Mouse (Mus musculus): Measurements from ENCODE around the gene Krtap4-2. TPM values are rescaled to one million over a fixed set of nuclear protein-coding genes. Genes with fewer than 3 reads are reported as not detected.
"Not testable (repeated sequence)": the region's sequence is repeated elsewhere in the genome, so short reads cannot be mapped to it uniquely, and the experiment has no call there.

Gene Krtap4-2
- total RNA-seq, 2 experiments from 2014 or later, result not detected

DNA sequence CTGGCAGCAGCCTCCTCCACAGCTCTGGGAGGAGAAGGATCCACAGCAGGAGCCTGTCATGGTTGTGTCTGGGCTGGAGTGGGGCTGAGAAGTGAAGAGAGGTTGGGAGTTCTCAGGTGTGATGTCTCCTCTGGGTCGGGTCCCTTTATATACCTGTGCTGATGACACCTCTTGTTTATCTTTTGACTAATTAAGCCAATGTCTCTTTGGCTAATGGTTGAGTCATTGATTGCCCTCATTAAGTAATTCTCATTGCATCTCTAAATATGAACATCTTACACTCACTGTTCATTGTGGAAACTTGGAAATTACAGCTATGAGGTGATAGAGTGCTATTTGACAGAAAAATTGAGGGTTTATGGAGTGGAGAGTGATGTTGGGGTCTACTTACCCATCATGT lies 31.7 kb downstream of the Krtap4-2 start, which contains the start of gene Gm11938:
TSS of gene Gm11938 (minus strand) at position 101 of the 400 bp plus-strand sequence.
- DNase-seq (ENCODE audit: low spot score in 2 of 2); intact Hi-C loops (cut with DNase I): not testable (repeated sequence)

DNA sequence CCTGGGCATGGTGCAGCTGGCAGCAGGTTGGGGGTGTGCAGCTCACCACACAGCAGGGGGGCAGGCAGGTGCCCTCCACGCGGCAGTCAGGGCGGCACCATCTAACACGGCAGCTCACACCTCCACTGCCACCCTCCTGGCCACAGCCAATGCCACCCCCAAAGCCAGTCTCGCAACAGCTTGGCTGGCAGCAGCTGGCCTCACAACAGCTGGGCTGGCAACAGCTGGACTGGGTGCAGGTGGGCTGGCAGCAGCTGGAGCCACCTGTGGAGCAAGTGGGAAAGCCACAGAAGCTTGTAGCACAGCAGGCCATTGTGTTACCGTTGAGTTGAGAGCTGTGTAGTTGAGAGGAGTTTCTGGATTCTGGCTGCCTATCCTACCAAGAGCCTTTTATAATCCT lies 37.1 kb downstream of the Krtap4-2 start, which contains the start of gene Krtap9-3:
TSS of gene Krtap9-3 (minus strand) at position 364 of the 400 bp plus-strand sequence.
- DNase-seq (ENCODE audit: low spot score in 2 of 2); intact Hi-C loops (cut with DNase I): not testable (repeated sequence)

- intact Hi-C loops (cut with DNase I), result no loop called here
- DNase-seq (ENCODE audit: low spot score in 2 of 2), result no peak
These were observed 43.9 kb downstream of the Krtap4-2 start, which contains the start of gene Krtap1-3 for GRCm38 (mm10) chr11:99590981-99591380. Krtap1-3 (minus strand) TSS chr11:99591339.

DNA sequence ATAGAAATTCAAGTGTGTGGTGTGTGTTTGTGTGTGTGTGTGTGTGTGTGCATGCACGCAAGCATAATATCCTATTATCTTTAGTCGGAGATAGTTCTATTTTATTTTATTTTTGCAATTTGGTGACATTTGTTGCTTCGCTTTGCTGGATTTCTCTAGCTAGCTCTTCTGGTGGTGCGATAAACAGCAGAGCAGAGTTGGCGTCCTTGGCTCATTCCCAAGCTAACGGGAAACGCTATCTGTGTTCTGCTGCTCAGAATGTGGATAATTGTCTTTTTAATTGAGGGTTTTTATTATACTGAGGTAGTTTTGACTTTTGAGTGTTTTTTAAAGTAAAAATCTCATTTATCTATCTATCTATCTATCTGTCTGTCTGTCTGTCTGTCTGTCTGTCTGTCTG lies 49.8 kb downstream of the Krtap4-2 start:
- DNase-seq (ENCODE audit: low spot score in 2 of 2), result peak; percentile 9 to 38
- intact Hi-C loops (cut with DNase I), result no loop called here

Other genes starting within 250 kb of the Krtap4-2 start
- gene Krt10, start 245.7 kb downstream of the Krtap4-2 start, total RNA-seq (2021), result 10 to 100 TPM; 12.2 to 13.8 TPM
- gene Krt12, start 212.8 kb downstream of the Krtap4-2 start, total RNA-seq (2021), result 1 to 10 TPM; 8.5 to 9.7 TPM
- gene Krt20, start 196.9 kb downstream of the Krtap4-2 start, total RNA-seq (2021), result not detected
- gene Krt23, start 141.9 kb downstream of the Krtap4-2 start, total RNA-seq (2021), result not detected
- not detected for gene Krt39, start 113.7 kb downstream of the Krtap4-2 start, total RNA-seq (2021)
- gene Krt40, start 91.9 kb downstream of the Krtap4-2 start, total RNA-seq (2021), result not detected
- not detected for gene Krtap3-3, start 84.2 kb downstream of the Krtap4-2 start, total RNA-seq (2021)
- gene Krtap3-2, start 78.2 kb downstream of the Krtap4-2 start, total RNA-seq (2021), result not detected
- gene Gm11939, start 75.6 kb downstream of the Krtap4-2 start, total RNA-seq (2021), result not detected
- gene Krtap3-1, start 68.5 kb downstream of the Krtap4-2 start, total RNA-seq (2021), result not detected
- gene Krtap1-5, start 54.1 kb downstream of the Krtap4-2 start, total RNA-seq (2021), result not detected
- not detected for gene Krtap1-4, start 51.4 kb downstream of the Krtap4-2 start, total RNA-seq (2021)
- gene Krtap1-3, start 43.7 kb downstream of the Krtap4-2 start, total RNA-seq (2021), result not detected
- gene Krtap9-3, start 37.0 kb downstream of the Krtap4-2 start, total RNA-seq (2021), result not detected
- gene Gm11938, start 31.8 kb downstream of the Krtap4-2 start, total RNA-seq (2021), result not detected
- gene Gm11937, start 24.9 kb downstream of the Krtap4-2 start, total RNA-seq (2021), result not detected
- not detected for gene Krtap2-4, start 20.2 kb downstream of the Krtap4-2 start, total RNA-seq (2021)
- not detected for gene Gm11562, start 14.6 kb downstream of the Krtap4-2 start, total RNA-seq (2021)
- gene Krtap4-1, start 6.8 kb downstream of the Krtap4-2 start, total RNA-seq (2021), result not detected
- not detected for gene Krtap4-7, start 9.0 kb upstream of the Krtap4-2 start, total RNA-seq (2021)
- gene Gm11555, start 15.2 kb upstream of the Krtap4-2 start, total RNA-seq (2021), result not detected
- gene Gm11563, start 23.9 kb upstream of the Krtap4-2 start, total RNA-seq (2021), result not detected
- not detected for gene Krtap4-6, start 30.9 kb upstream of the Krtap4-2 start, total RNA-seq (2021)
- gene Gm14190, start 55.7 kb upstream of the Krtap4-2 start, total RNA-seq (2021), result not detected
- not detected for gene Gm14180, start 99.2 kb upstream of the Krtap4-2 start, total RNA-seq (2021)
- gene Gm11595, start 137.8 kb upstream of the Krtap4-2 start, total RNA-seq (2021), result not detected
- not detected for gene Krtap4-8, start 145.6 kb upstream of the Krtap4-2 start, total RNA-seq (2021)
- not detected for gene Krtap4-9, start 150.1 kb upstream of the Krtap4-2 start, total RNA-seq (2021)
- gene Gm11596, start 158.4 kb upstream of the Krtap4-2 start, total RNA-seq (2021), result not detected
- gene Gm11569, start 163.8 kb upstream of the Krtap4-2 start, total RNA-seq (2021), result not detected
- gene Gm11554, start 169.4 kb upstream of the Krtap4-2 start, total RNA-seq (2021), result not detected
- not detected for gene Krtap4-13, start 174.8 kb upstream of the Krtap4-2 start, total RNA-seq (2021)
- gene Gm11564, start 180.6 kb upstream of the Krtap4-2 start, total RNA-seq (2021), result not detected
- not detected for gene 2300003K06Rik, start 203.0 kb upstream of the Krtap4-2 start, total RNA-seq (2021)
- gene Krtap4-16, start 216.5 kb upstream of the Krtap4-2 start, total RNA-seq (2021), result not detected
- gene Gm11568, start 222.8 kb upstream of the Krtap4-2 start, total RNA-seq (2021), result not detected
- gene Gm11559, start 229.4 kb upstream of the Krtap4-2 start, total RNA-seq (2021), result not detected
- gene Krtap9-1, start 238.3 kb upstream of the Krtap4-2 start, total RNA-seq (2021), result not detected
- gene Gm11567, start 244.1 kb upstream of the Krtap4-2 start, total RNA-seq (2021), result not detected